Mouse (Mus musculus) liver, embryonic 12.5 days (tissue): ENCODE measurements around the gene Sipa1l2. TPM values are rescaled to one million over a fixed set of nuclear protein-coding genes. Genes with fewer than 3 reads are reported as not detected.

Experiments used
- polyA plus RNA-seq: library from polyadenylated mRNA; unstranded; fragments of >200 nt; fragmentation: Nextera tagmentation; extraction: Ambion mirVana; gene quantifications from 2 replicates; pipeline ENCODE4 v1.2.1, GENCODE M21; 2016

The Sipa1l2 gene
- polyA plus RNA-seq, 1 experiment from 2014 or later = 1.9 TPM

Other genes starting within 250 kb of the Sipa1l2 start
- gene Map10, start 100.0 kb upstream of the Sipa1l2 start, polyA plus RNA-seq = 1.3 TPM in 2 replicates
- 22.2 and 22.5 TPM in 2 replicates for gene Ntpcr, start 160.2 kb upstream of the Sipa1l2 start, polyA plus RNA-seq